Mouse (Mus musculus) MN1 (cell line): ENCODE results near the gene Slc25a39.

Source experiments
- DNase-seq: peaks from one replicate; pipeline ENCODE4 v3.0.0-alpha.2; 2016; ENCODE audit warnings: low spot score

Slc25a39 gene

DNA sequence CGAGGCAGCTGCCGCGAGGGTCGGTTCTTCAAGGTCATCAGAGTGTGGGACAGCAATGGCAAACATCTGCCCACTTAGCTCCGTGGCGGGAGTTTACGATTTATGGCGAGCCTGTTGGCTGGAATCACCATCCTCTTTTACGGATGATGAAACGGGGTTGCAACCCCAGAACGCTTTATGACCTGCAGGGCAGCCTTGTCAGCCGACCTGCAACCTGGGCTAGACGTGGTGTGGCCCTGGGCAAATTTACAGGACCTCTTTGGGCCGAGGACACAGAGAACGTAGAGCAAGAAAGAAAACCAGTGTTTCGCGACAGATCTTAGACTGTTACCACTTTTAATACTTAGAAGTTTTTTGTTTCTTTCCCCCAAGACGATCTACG lies at the start of gene Slc25a39:
Gene Slc25a39 (minus strand): TSS at position 113 of the 382 bp plus-strand sequence.
- peak; percentile 79 for DNase-seq

DNA sequence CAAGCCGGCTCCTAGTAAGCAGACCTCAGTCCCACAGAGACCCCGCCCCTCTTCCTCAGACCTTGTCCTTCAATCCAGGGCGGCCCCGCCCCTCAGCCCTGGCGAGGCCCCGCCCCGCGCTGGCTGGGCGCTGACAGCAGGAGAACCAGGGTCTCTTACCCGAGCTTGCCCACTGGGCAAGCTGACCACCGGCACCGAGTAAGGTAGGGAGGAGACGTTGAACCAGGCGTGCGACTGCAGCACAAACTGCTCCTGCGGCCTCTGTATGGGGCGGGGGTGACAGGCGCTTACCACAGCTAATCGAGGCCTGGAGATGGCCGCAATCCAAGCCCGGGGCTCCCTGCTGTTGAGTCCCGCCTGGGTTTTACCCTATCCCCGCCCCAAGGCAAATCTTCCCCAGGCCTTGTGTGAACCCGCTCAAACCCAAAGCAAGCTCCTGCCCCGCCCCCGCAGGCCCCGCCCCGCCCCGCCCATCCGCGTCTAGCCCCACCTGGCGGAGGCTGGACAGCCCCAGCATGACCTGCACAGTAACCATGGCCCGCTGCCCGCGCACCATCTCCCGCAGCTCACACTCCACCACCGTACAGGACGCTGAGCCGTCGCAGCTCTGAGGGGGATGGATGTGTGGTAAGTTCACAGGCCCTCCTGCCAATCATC lies 48.1 kb upstream of the Slc25a39 start:
- peak; percentile 89 for DNase-seq

DNA sequence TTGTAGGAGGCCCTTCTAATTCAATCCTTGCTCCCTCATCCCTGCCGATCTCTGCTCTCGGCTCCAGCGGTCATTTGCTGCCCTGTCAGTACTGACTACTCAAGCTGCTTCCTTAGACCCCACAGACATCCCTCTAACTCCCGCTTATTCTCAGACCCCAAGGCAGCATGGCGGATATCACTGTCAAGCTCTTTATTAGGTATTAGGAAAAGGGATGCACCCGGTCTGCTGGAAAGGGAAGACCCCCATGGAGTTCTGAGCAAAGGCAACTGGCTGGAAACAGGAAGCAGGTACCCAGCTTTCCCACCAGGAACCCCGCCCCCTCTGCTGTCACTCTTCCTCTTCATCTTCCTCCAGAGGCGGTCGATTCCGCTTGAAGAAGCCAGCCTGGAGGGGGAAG lies 45.4 kb upstream of the Slc25a39 start:
- DNase-seq = no peak

DNA sequence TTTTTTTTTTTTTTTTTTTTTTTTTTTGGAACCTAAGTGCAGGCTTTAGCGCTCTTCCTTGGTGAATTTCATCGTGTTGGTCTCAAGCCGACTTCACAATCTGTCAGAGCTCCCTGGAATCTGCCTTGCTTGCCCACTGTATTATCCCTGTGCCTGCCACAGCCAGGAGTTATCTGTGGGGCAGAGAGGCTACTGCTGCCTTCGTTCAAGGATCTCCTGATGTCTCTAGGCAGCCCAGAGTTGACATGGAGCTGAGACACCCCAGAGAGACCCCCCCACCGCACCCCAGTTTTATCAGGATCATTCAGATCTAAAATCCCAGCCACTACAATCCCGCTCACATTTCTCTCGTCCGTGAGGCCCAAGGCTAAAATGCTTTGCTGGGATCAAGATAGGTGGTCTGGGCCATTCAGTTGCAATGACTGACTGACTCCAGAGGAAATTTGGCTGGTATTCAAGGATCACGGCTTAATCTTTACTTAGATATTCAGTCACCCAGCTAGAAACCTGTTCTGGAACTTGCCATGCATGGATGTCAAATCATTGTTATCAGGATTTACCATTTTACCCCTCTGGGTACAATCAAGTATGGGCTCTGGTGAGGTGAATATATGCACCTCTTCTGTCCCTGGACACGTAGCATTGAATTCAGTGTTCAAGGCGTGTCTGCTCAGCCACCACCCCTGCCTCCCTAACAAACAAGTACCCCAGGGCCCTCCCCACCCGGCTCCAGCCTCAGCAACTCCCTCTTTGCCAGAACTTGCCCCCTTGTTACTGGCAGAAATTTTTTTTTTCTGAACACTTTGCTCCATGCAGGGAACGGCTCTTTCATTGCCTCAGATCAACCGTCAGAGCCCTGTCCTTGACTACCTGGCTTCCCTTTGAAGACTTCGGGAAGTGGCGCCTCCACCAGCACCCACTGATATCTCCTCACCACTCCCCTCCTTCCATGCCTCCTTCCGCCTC lies 41.6 kb upstream of the Slc25a39 start:
- no peak for DNase-seq

DNA sequence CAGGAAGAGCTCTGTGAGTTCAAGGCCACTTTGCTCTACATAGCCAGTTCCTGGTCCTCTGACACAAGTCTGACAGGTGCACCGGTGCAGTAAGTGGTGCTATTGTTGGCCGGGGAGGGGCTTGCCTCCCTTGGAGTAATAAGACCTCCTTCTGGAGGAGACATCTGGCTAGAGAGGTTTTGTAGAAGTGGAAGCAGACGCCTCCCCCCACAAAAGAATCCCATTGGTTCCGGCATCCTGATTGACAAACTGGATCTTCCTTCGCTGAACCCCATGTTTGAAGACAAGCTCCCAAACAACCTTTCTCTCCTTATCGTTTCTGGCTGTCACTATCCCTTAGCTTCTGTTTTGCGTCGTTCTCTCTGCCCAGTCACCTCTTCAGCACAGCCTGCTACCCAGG lies 40.6 kb upstream of the Slc25a39 start:
- no peak for DNase-seq

DNA sequence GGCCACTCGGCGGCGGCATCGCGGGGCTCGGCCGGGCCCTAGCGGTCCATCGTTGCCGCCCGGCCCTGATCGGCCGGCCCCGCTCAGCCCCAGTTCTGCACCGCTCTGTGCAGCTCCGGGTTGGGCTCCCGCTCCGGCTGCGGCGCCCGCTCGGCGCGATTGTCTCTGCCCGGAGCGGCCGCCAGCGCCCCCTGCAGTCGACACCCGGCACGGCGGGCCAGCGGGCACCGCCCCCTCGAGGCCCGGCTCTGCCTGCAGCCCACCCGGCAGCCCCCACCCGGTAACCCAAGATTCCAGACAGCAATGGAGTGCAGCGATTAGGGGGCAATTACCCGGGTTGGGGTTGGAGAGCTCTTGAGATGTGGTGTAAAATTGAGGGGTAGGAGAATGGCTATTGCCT lies 39.8 kb upstream of the Slc25a39 start, which contains the start of gene Fam171a2:
Gene Fam171a2 (minus strand): TSS at position 186 of the 400 bp plus-strand sequence.
- DNase-seq = peak; percentile 80

- peak; percentile 45 for DNase-seq
Observed at GRCm38 (mm10) chr11:102446581-102447461, 39.1 kb upstream of the Slc25a39 start.

GRCm38 (mm10) chr11:102445891-102446361 lies 38.2 kb upstream of the Slc25a39 start:
- peak; percentile 80 for DNase-seq

- peak; percentile 88 for DNase-seq
Observed at GRCm38 (mm10) chr11:102445264-102445890, 37.6 kb upstream of the Slc25a39 start.

DNA sequence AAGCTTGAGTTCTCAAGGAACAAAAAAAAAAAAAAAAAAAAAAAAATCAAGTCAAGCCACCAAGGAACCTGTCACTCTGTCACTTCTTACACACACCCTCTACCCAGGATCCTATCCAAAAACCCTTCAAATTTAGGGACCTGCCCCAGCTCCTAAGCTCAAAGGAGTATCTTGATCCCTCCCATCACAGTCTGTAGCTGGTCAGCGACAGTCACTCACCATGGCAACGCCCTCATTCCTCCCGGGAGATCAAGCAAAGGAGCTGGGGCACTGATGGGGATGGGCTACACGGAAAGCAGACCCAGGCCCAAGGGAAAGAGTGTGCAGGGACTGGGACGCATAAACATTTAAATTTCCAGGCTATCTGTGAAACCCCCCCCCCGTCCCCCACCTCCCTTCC lies 37.0 kb upstream of the Slc25a39 start:
- peak; percentile 72 for DNase-seq

DNA sequence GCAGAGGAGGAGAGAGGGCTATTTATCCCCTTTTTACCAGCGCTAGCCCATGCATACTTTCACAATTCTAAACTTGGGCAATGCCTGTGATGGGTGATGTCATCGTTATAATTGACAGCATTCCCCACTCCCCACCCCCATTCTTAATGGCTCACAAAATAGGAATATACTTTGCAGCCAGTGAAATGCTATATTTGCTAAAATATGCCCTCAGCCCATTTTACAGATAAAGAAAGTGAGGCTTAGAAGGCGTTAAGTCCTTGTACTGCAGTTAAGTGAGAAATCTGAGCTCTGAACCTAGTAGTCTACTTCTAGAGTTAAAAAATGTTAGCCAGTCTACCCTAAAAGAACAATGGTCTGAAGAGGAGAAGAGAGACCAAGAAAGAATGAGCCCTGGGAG lies 36.6 kb upstream of the Slc25a39 start:
- no peak for DNase-seq

DNA sequence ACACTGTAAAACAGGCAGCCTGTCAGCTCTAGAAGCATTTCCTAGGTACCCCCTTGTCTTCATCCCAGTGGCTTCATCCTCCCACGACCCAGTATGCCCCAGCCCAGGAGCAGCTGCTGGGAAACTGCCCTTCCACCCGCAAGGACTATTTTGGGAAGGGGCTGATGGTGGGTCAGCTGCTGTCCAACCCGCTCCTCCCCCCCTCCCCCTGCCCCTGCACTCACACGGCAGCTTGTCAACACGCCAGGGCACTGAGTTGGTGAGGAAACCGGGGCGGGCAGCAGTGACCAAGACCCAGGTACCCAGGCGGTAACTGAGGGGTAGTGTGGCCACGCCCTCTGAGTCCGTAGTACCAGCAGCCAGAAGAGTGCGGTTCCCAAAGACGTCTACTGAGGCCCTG lies 36.0 kb upstream of the Slc25a39 start:
- no peak for DNase-seq

- no peak for DNase-seq
Observed at GRCm38 (mm10) chr11:102442089-102442488, 34.3 kb upstream of the Slc25a39 start.

- no peak for DNase-seq
Observed at GRCm38 (mm10) chr11:102441434-102441833, 33.7 kb upstream of the Slc25a39 start.

GRCm38 (mm10) chr11:102440255-102440654 lies 32.5 kb upstream of the Slc25a39 start:
- DNase-seq = no peak

GRCm38 (mm10) chr11:102439093-102440082 lies 31.6 kb upstream of the Slc25a39 start:
- DNase-seq = no peak

GRCm38 (mm10) chr11:102438212-102439092 lies 30.7 kb upstream of the Slc25a39 start:
- DNase-seq = no peak

- no peak for DNase-seq
Observed at GRCm38 (mm10) chr11:102437120-102438061, 29.6 kb upstream of the Slc25a39 start.
